Mouse (Mus musculus) lung, postnatal 0 days (tissue): ENCODE results near the gene Rac3.

ENCODE experiments used
- CTCF ChIP-seq: IDR thresholded peaks from 2 replicates; pipeline ENCODE4 v1.5.1; 2016; ENCODE audit warnings: antibody characterized with exemption, mild to moderate bottlenecking
- EP300 ChIP-seq: IDR thresholded peaks from 2 replicates; pipeline ENCODE4 v1.6.1; 2016; ENCODE audit warnings: antibody characterized with exemption, mild to moderate bottlenecking, control low read depth

DNA sequence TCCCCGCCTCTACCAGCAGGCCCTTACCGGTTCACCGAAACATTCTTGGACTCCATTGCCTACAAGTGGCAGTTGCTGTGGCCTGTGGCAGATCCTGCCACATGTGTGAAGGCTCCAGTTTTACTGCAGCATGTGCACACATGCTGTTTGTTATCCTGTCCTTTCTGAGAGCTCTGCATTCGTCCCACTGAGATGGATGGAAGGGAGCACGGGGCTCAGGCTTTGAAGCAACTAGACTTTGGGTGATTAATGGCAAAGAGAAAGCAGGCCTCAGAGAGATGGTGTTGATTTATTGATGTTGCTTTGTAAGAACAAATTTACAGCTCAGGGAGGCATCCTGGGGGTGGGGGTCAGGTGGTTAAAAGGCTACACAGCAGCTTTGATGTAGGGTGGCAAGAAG is 10.6 kb upstream of the Rac3 start:
- TF ChIP-seq CTCF, result no peak
- no peak for TF ChIP-seq EP300
